Mouse (Mus musculus) cerebellum, postnatal 36 days (tissue): Measurements from ENCODE around the gene Fam169b.

Experiments used
- DNase-seq, 2 experiments: peaks; one replicate each; pipeline ENCODE4 v3.0.0; 2021 to 2022; ENCODE audit warnings: mixed read lengths in 2 of 2

Gene Fam169b

GRCm38 (mm10) chr7:68273515-68273914, at the start of gene Fam169b:
TSS of gene Fam169b (plus strand) at chr7:68273839.
- no peak for DNase-seq

GRCm38 (mm10) chr7:68224006-68224405, 49.6 kb upstream of the Fam169b start:
- DNase-seq: no peak

GRCm38 (mm10) chr7:68225427-68226054, 48.1 kb upstream of the Fam169b start:
- peak; percentile 31 to 53 for DNase-seq

- no peak for DNase-seq
These were observed 46.6 kb upstream of the Fam169b start for GRCm38 (mm10) chr7:68227021-68227420.

GRCm38 (mm10) chr7:68227621-68228020, 46.0 kb upstream of the Fam169b start:
- DNase-seq: no peak

GRCm38 (mm10) chr7:68228491-68228890, 45.1 kb upstream of the Fam169b start:
- no peak for DNase-seq

GRCm38 (mm10) chr7:68230831-68231230, 42.8 kb upstream of the Fam169b start:
- no peak for DNase-seq

GRCm38 (mm10) chr7:68232521-68232920, 41.1 kb upstream of the Fam169b start:
- no peak for DNase-seq

GRCm38 (mm10) chr7:68233619-68234223, 39.9 kb upstream of the Fam169b start:
- no peak for DNase-seq

- DNase-seq: peak in 1 of 2 experiments; percentile 32
These were observed 36.8 kb upstream of the Fam169b start for GRCm38 (mm10) chr7:68236817-68237216.

GRCm38 (mm10) chr7:68239220-68239827, 34.3 kb upstream of the Fam169b start:
- DNase-seq: no peak

GRCm38 (mm10) chr7:68241205-68241604, 32.4 kb upstream of the Fam169b start:
- DNase-seq: no peak

- no peak for DNase-seq
These were observed 28.0 kb upstream of the Fam169b start for GRCm38 (mm10) chr7:68245681-68246080.

GRCm38 (mm10) chr7:68246249-68246648, 27.4 kb upstream of the Fam169b start:
- no peak for DNase-seq

- no peak for DNase-seq
These were observed 23.2 kb upstream of the Fam169b start for GRCm38 (mm10) chr7:68250411-68250810.

- DNase-seq: no peak
These were observed 22.7 kb upstream of the Fam169b start for GRCm38 (mm10) chr7:68250902-68251301.

GRCm38 (mm10) chr7:68257767-68258166, 15.9 kb upstream of the Fam169b start:
- no peak for DNase-seq

GRCm38 (mm10) chr7:68258326-68259150, 15.1 kb upstream of the Fam169b start:
- DNase-seq: no peak

- no peak for DNase-seq
These were observed 14.0 kb upstream of the Fam169b start for GRCm38 (mm10) chr7:68259523-68260081.

GRCm38 (mm10) chr7:68262612-68263200, 10.9 kb upstream of the Fam169b start:
- no peak for DNase-seq

GRCm38 (mm10) chr7:68263346-68264027, 10.2 kb upstream of the Fam169b start:
- no peak for DNase-seq

- peak; percentile 5 to 25 for DNase-seq
These were observed 9.6 kb upstream of the Fam169b start, which contains the start of gene Pgpep1l for GRCm38 (mm10) chr7:68264028-68264453. TSS of gene Pgpep1l (minus strand) at chr7:68264233.
